Mouse (Mus musculus) midbrain, embryonic 14.5 days (tissue): Measurements from ENCODE around the gene Gadd45a. TPM values are rescaled to one million over a fixed set of nuclear protein-coding genes. Genes with fewer than 3 reads are reported as not detected.

Experiments
- ATAC-seq: fragments of 200-750 bp; cut with Nextera tagmentation; 2 replicates; pipeline ENCODE4 v1.8.0; 2017; ENCODE audit warnings: moderate number of reproducible peaks, moderate library complexity; ENCODE audit not compliant: low FRiP score, low TSS enrichment
- DNase-seq: peaks from one replicate; pipeline ENCODE4 v3.0.0-alpha.2; 2015
- H3K27ac ChIP-seq: fragments of 300-500 bp; sonication (generic); replicated peaks from 2 replicates; pipeline ENCODE4 v1.5.1; 2014; ENCODE audit warnings: mild to moderate bottlenecking, low read depth, low read length, moderate library complexity
- H3K27me3 ChIP-seq: fragments of 300-500 bp; sonication (generic); 2 replicates; pipeline ENCODE4 v1.6.1; 2014; ENCODE audit warnings: low read length, control low read depth, mixed read lengths; ENCODE audit not compliant: control insufficient read depth, insufficient read depth
- H3K36me3 ChIP-seq: fragments of 300-500 bp; sonication (generic); 2 replicates; pipeline ENCODE4 v1.6.1; 2014; ENCODE audit warnings: low read length, control low read depth; ENCODE audit not compliant: control insufficient read depth, insufficient read depth
- H3K4me1 ChIP-seq: fragments of 300-500 bp; sonication (generic); 2 replicates; pipeline ENCODE4 v1.6.1; 2014; ENCODE audit warnings: mild to moderate bottlenecking, antibody characterized with exemption, low read length, control low read depth; ENCODE audit not compliant: control insufficient read depth, insufficient read depth
- H3K4me2 ChIP-seq: fragments of 300-500 bp; sonication (generic); 2 replicates; pipeline ENCODE4 v1.6.1; 2014; ENCODE audit warnings: mild to moderate bottlenecking, low read length, moderate library complexity
- H3K4me3 ChIP-seq: fragments of 300-500 bp; sonication (generic); replicated peaks from 2 replicates; pipeline ENCODE4 v1.5.1; 2014; ENCODE audit warnings: low read depth, low read length
- H3K9ac ChIP-seq: fragments of 300-500 bp; sonication (generic); replicated peaks from 2 replicates; pipeline ENCODE4 v1.6.1; 2014; ENCODE audit warnings: mild to moderate bottlenecking, low read length, moderate library complexity
- H3K9me3 ChIP-seq: fragments of 300-500 bp; sonication (generic); 2 replicates; pipeline ENCODE4 v1.6.1; 2016; ENCODE audit warnings: low read length, control low read depth, mixed read lengths; ENCODE audit not compliant: control insufficient read depth
- WGBS: fragments of 180-500 bp; shearing (Covaris S2); extraction: QIAGEN DNeasy Blood & Tissue Kit; methylation state at CpG from one replicate; pipeline ENCODE4 v1.1.7; 2014; 5-methylcytosine and 5-hydroxymethylcytosine counted together
- polyA plus RNA-seq: library from polyadenylated mRNA; unstranded; fragments of >200 nt; fragmentation: Nextera tagmentation; extraction: Ambion mirVana; gene quantifications from 2 replicates; pipeline ENCODE4 v1.2.1, GENCODE M21; 2014

The Gadd45a gene
- polyA plus RNA-seq, result 13.7 and 18.6 TPM in 2 replicates

DNA sequence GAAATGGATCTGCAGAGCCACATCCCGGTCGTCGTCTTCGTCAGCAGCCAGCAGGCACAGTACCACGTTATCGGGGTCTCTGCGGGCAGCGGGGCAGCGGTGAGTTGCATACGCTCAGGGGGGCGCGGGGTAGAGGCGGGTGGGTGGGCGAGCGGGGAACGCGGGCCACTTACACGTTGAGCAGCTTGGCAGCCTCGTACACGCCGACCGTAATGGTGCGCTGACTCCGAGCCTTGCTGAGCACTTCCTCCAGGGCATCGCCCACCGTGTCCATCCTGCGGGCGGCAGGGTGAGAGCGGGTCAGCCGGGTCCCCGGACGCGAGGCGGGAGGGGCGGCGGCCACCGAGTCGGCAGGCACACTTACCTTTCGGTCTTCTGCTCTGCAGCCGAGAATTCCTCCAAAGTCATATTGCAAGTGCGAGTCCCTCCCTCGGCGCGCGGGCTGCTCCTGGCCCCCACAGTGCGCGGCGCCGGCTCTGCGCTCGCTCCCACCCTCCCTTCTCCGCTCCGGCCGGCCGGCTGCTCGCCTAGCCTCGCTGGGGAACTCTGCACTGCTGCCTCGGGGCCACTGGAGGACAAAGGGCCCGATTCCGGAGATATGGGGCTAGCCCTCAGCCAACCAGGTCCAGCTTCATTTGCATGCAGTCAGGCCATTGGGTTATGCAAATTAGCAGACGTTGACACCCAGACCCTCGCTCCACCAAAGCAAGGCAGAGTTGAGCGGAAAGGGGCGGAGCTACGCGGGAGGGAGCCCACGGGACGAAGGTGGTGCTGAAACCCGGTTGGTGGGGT is at the start of gene Gadd45a:
Gene Gadd45a, minus strand, starts transcription at position 621 of the 792 bp plus-strand sequence.
- WGBS, result under 1% methylated on average over 69 of the region's 69 CpGs
- peak within 1 kb of the TSS; percentile 68 for H3K4me2 ChIP-seq
- H3K4me1 ChIP-seq, result peaks cover 17% of the 10 kb centered on the region
- peak within 1 kb of the TSS; percentile 78 for H3K4me3 ChIP-seq
- H3K27me3 ChIP-seq, result no peaks in the 10 kb centered on the region
- H3K9me3 ChIP-seq, result no peaks in the 10 kb centered on the region
- no peaks in the 10 kb centered on the region for H3K36me3 ChIP-seq
- DNase-seq (peak; percentile 95), ATAC-seq (peak; percentile 97)
- H3K9ac ChIP-seq, result peak within 1 kb of the TSS; percentile 90
- peak within 1 kb of the TSS; percentile 91 for H3K27ac ChIP-seq

- 93% methylated on average over 9 of the region's 9 CpGs for WGBS
- H3K4me1 ChIP-seq, result no peaks in the 10 kb centered on the region
- H3K27ac ChIP-seq, result no peak overlapping the region
- no peaks in the 10 kb centered on the region for H3K9me3 ChIP-seq
- ATAC-seq (no peak), DNase-seq (no peak)
- no peaks in the 10 kb centered on the region for H3K36me3 ChIP-seq
- H3K27me3 ChIP-seq, result no peaks in the 10 kb centered on the region
- H3K4me3 ChIP-seq, result no peak overlapping the region
- no peak overlapping the region for H3K9ac ChIP-seq
- H3K4me2 ChIP-seq, result no peak overlapping the region
Observed at GRCm38 (mm10) chr6:67085850-67086437, 48.7 kb upstream of the Gadd45a start.

GRCm38 (mm10) chr6:67084465-67084864 is 47.2 kb upstream of the Gadd45a start:
- Histone ChIP-seq H3K36me3 (no peaks in the 10 kb centered on the region), H3K9me3 (no peaks in the 10 kb centered on the region), H3K9ac (no peak overlapping the region), H3K27ac (no peak overlapping the region), H3K4me1 (no peaks in the 10 kb centered on the region), H3K4me2 (no peak overlapping the region), H3K4me3 (no peak overlapping the region), H3K27me3 (no peaks in the 10 kb centered on the region)
- DNase-seq (no peak), ATAC-seq (no peak)
- 88% methylated on average over 2 of the region's 2 CpGs for WGBS

- H3K9ac ChIP-seq, result no peak overlapping the region
- H3K27ac ChIP-seq, result no peak overlapping the region
- H3K36me3 ChIP-seq, result no peaks in the 10 kb centered on the region
- no peak for ATAC-seq
- 89% methylated on average over 4 of the region's 4 CpGs for WGBS
- no peaks in the 10 kb centered on the region for H3K4me1 ChIP-seq
- H3K4me2 ChIP-seq, result no peak overlapping the region
- no peak for DNase-seq
- H3K9me3 ChIP-seq, result no peaks in the 10 kb centered on the region
- H3K4me3 ChIP-seq, result no peak overlapping the region
- no peaks in the 10 kb centered on the region for H3K27me3 ChIP-seq
Observed at GRCm38 (mm10) chr6:67081141-67081540, 43.9 kb upstream of the Gadd45a start.

- Histone ChIP-seq H3K4me1 (no peaks in the 10 kb centered on the region), H3K36me3 (no peaks in the 10 kb centered on the region), H3K4me3 (no peak overlapping the region), H3K9me3 (no peaks in the 10 kb centered on the region), H3K4me2 (no peak overlapping the region), H3K27me3 (no peaks in the 10 kb centered on the region), H3K9ac (no peak overlapping the region), H3K27ac (no peak overlapping the region)
- ATAC-seq (no peak), DNase-seq (no peak)
- 79% methylated on average over 3 of the region's 3 CpGs for WGBS
Observed at GRCm38 (mm10) chr6:67078076-67078475, 40.8 kb upstream of the Gadd45a start.

DNA sequence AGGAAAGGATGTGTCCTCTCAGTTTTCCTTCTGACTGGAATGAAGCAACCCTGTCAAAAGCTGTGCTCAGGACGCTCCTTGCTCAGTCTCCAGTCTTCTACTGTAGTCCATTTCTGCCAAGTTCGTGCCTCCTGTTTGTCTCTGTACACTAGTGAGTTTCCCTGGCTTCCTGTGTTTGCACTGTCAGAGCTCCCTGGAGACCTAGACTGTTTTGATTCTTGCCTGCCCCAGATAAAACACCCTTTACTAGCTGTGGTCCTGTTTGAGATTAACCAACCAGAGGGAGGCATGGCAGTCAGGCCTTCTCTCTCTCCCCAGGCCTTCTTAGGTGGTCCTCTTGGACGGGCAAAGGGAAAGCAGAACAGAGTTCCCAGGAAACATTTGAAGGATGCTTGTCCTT is 40.2 kb upstream of the Gadd45a start:
- no peaks in the 10 kb centered on the region for H3K9me3 ChIP-seq
- 72% methylated on average over 3 of the region's 3 CpGs for WGBS
- no peaks in the 10 kb centered on the region for H3K27me3 ChIP-seq
- H3K27ac ChIP-seq, result no peak overlapping the region
- H3K9ac ChIP-seq, result no peak overlapping the region
- DNase-seq (peak; percentile 27), ATAC-seq (no peak)
- no peaks in the 10 kb centered on the region for H3K36me3 ChIP-seq
- H3K4me1 ChIP-seq, result no peaks in the 10 kb centered on the region
- H3K4me2 ChIP-seq, result no peak overlapping the region
- no peak overlapping the region for H3K4me3 ChIP-seq

DNA sequence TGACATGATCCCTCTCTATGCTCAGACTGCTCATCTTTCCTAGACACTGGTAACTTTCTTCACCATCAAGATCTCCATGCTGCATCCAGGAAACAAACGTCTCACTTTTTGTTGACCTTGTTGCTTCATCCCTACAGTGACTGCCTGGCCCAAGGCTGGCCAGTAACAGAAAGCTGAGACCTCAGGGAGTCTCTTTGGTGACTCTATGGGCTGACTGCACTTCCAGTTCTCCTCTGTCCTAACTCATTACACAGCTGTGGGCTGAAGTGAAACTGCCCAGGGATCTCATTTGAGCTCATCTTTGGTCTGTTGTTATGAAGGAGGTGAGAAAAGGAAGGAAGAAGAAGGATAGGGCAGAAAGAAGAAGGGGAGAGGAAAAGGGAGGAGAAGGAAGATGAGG is 39.1 kb upstream of the Gadd45a start:
- 77% methylated on average over 1 of the region's 1 CpGs for WGBS
- no peak for DNase-seq
- H3K4me2 ChIP-seq, result no peak overlapping the region
- H3K9ac ChIP-seq, result no peak overlapping the region
- no peaks in the 10 kb centered on the region for H3K4me1 ChIP-seq
- H3K4me3 ChIP-seq, result no peak overlapping the region
- no peak for ATAC-seq
- H3K36me3 ChIP-seq, result no peaks in the 10 kb centered on the region
- no peak overlapping the region for H3K27ac ChIP-seq
- no peaks in the 10 kb centered on the region for H3K27me3 ChIP-seq
- H3K9me3 ChIP-seq, result no peaks in the 10 kb centered on the region

DNA sequence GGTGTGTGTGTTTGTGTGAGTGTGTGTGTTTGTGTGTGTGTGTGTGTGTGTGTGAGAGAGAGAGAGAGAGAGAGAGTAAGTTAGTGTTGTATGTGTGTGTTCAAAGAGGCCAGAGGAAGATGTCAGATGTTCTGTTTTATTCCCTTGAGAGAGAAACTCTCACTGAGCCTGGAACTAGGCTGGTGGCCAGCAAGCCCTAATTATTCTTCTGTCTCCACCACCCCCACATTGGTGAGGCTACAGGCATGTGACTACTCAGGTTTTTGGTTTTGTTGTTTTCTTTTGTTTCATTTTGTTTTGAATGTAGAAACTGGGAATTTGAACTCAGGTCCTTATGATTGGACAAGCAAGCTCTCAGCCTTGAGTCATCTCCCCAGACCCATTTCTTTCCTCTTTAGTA is 37.6 kb upstream of the Gadd45a start:
- Histone ChIP-seq H3K36me3 (no peaks in the 10 kb centered on the region), H3K27ac (no peak overlapping the region), H3K4me1 (no peaks in the 10 kb centered on the region), H3K9ac (no peak overlapping the region), H3K4me3 (no peak overlapping the region), H3K27me3 (no peaks in the 10 kb centered on the region), H3K9me3 (no peaks in the 10 kb centered on the region), H3K4me2 (no peak overlapping the region)
- DNase-seq (no peak), ATAC-seq (no peak)

- H3K4me3 ChIP-seq, result no peak overlapping the region
- no peak overlapping the region for H3K4me2 ChIP-seq
- DNase-seq (no peak), ATAC-seq (no peak)
- no peaks in the 10 kb centered on the region for H3K36me3 ChIP-seq
- no peak overlapping the region for H3K27ac ChIP-seq
- no peak overlapping the region for H3K9ac ChIP-seq
- H3K9me3 ChIP-seq, result no peaks in the 10 kb centered on the region
- no peaks in the 10 kb centered on the region for H3K27me3 ChIP-seq
- no peaks in the 10 kb centered on the region for H3K4me1 ChIP-seq
- WGBS, result 93% methylated on average over 5 of the region's 5 CpGs
Observed at GRCm38 (mm10) chr6:67073929-67074328, 36.7 kb upstream of the Gadd45a start.
